Mouse (Mus musculus): Measurements from ENCODE around the gene 0610040J01Rik.
A peak's percentile ranks its signal among the peaks of the same experiment; 100 is the strongest.

0610040J01Rik gene

GRCm38 (mm10) chr5:63906149-63907093 lies 94.3 kb downstream of the 0610040J01Rik start:
- DNase-seq: peak; percentile 88

GRCm38 (mm10) chr5:63907513-63907912 lies 95.3 kb downstream of the 0610040J01Rik start:
- DNase-seq: no peak

- no peak for DNase-seq
These were observed 98.2 kb downstream of the 0610040J01Rik start for GRCm38 (mm10) chr5:63910171-63910960.

- DNase-seq: no peak
These were observed 102.7 kb downstream of the 0610040J01Rik start for GRCm38 (mm10) chr5:63914896-63915295.

GRCm38 (mm10) chr5:63916457-63917139 lies 104.4 kb downstream of the 0610040J01Rik start:
- DNase-seq: no peak

- DNase-seq: peak; percentile 21
These were observed 106.0 kb downstream of the 0610040J01Rik start for GRCm38 (mm10) chr5:63918201-63918600.

GRCm38 (mm10) chr5:63923305-63924025 lies 111.3 kb downstream of the 0610040J01Rik start:
- peak; percentile 62 for DNase-seq

GRCm38 (mm10) chr5:63925035-63925628 lies 113.0 kb downstream of the 0610040J01Rik start:
- DNase-seq: no peak

GRCm38 (mm10) chr5:63930824-63931358 lies 118.7 kb downstream of the 0610040J01Rik start:
- no peak for DNase-seq

- no peak for DNase-seq
These were observed 120.7 kb downstream of the 0610040J01Rik start for GRCm38 (mm10) chr5:63932829-63933228.

- no peak for DNase-seq
These were observed 123.4 kb downstream of the 0610040J01Rik start for GRCm38 (mm10) chr5:63935581-63935980.

- peak; percentile 42 for DNase-seq
These were observed 124.6 kb downstream of the 0610040J01Rik start for GRCm38 (mm10) chr5:63936740-63937139.

GRCm38 (mm10) chr5:63938575-63938974 lies 126.4 kb downstream of the 0610040J01Rik start:
- DNase-seq: no peak

GRCm38 (mm10) chr5:63941891-63942290 lies 129.7 kb downstream of the 0610040J01Rik start:
- DNase-seq: no peak

GRCm38 (mm10) chr5:63943291-63943690 lies 131.1 kb downstream of the 0610040J01Rik start:
- DNase-seq: no peak

GRCm38 (mm10) chr5:63947526-63947925 lies 135.4 kb downstream of the 0610040J01Rik start:
- DNase-seq: no peak

- peak; percentile 64 for DNase-seq
These were observed 137.0 kb downstream of the 0610040J01Rik start for GRCm38 (mm10) chr5:63949195-63949594.

Data from kidney, postnatal 10 days (tissue).